8 mouse cellular contexts compared by ENCODE assay signal in genomic region chr3:144205351-144206153, GRCm38 (mm10). TPM values are rescaled to one million over a fixed set of nuclear protein-coding genes. Genes with fewer than 3 reads are reported as not detected.
DNase-seq lines count a peak whose midpoint lies in the region; ATAC-seq and TF ChIP-seq lines count a peak whose summit lies in the region.

No protein-coding gene starts in this region.

- peak; percentile 81; the same call in 1 of the 2 replicates for TF ChIP-seq POLR2A in limb, embryonic 14.5 days (IDR thresholded peaks at IDR 0.05; ENCODE audit: borderline replicate concordance, extremely low read depth, insufficient read depth, insufficient read length)
- peak; percentile 75 for TF ChIP-seq POLR2A in spleen, adult 2 months (IDR thresholded peaks at IDR 0.05; ENCODE audit: low read depth, low read length)

- H3K9ac ChIP-seq in embryonic facial prominence, embryonic 12.5 days = peak overlapping the region; percentile 94
- peak overlapping the region; percentile 96 for H3K9ac ChIP-seq in limb, embryonic 14.5 days (ENCODE audit: low read depth, low read length, severe bottlenecking)
- peak overlapping the region; percentile 77 for H3K9ac ChIP-seq in midbrain, embryonic 16.5 days (ENCODE audit: low read depth, low read length)

- DNase-seq in 3134 (ENCODE audit: extremely low read depth, insufficient read length, low spot score) = peak; percentile 97
- DNase-seq in adrenal gland, postnatal 25 days = peak; percentile 94
- DNase-seq in heart, adult 8-10 months (ENCODE audit: low spot score) = peak; percentile 97
- DNase-seq in kidney, adult 9 months = peak; percentile 97
- peak; percentile 96 for DNase-seq in limb, embryonic 14.5 days (ENCODE audit: low spot score)
- DNase-seq in spleen, adult 2 months (ENCODE audit: low read depth in 1 of 2, low spot score in 2 of 2) = peak; percentile 78 to 90

- peak overlapping the region; percentile 99 for H3K27ac ChIP-seq in embryonic facial prominence, embryonic 12.5 days
- peak overlapping the region; percentile 97 for H3K27ac ChIP-seq in limb, embryonic 14.5 days (replicated peaks; ENCODE audit: low read depth, low read length)
- peak overlapping the region; percentile 95 for H3K27ac ChIP-seq in midbrain, embryonic 16.5 days (ENCODE audit: low read length)
- H3K27ac ChIP-seq in spleen, adult 2 months (ENCODE audit: insufficient read depth, low read length) = peak overlapping the region; percentile 93

- H3K4me3 ChIP-seq in embryonic facial prominence, embryonic 12.5 days = peak overlapping the region; percentile 75
- peak overlapping the region; percentile 87 for H3K4me3 ChIP-seq in limb, embryonic 14.5 days (replicated peaks; ENCODE audit: low read length)
- peak overlapping the region; percentile 88 for H3K4me3 ChIP-seq in midbrain, embryonic 16.5 days (ENCODE audit: low read depth, low read length)
- H3K4me3 ChIP-seq in spleen, adult 2 months (ENCODE audit: extremely low read depth, insufficient read depth, insufficient read length) = peak overlapping the region; percentile 65

- under 1% methylated on average over 63 of the region's 69 CpGs for WGBS in embryonic facial prominence, embryonic 12.5 days
- WGBS in limb, embryonic 14.5 days = under 1% methylated on average over 66 of the region's 69 CpGs
- WGBS in midbrain, embryonic 16.5 days = under 1% methylated on average over 49 of the region's 69 CpGs
- 1% methylated on average over 64 of the region's 69 CpGs for WGBS in spleen, adult 2 months

- H3K36me3 ChIP-seq in embryonic facial prominence, embryonic 12.5 days = no peaks in the 10 kb centered on the region
- peaks cover 12% of the 10 kb centered on the region for H3K36me3 ChIP-seq in limb, embryonic 14.5 days (ENCODE audit: control insufficient read depth, insufficient read depth, low read length)
- no peaks in the 10 kb centered on the region for H3K36me3 ChIP-seq in midbrain, embryonic 16.5 days (ENCODE audit: control insufficient read depth, insufficient read depth, low read length)
- no peaks in the 10 kb centered on the region for H3K36me3 ChIP-seq in spleen, adult 2 months (ENCODE audit: control insufficient read depth, insufficient read depth, low read length)

- H3K4me1 ChIP-seq in embryonic facial prominence, embryonic 12.5 days = peaks cover 10% of the 10 kb centered on the region; the same call in 1 of the 2 replicates
- H3K4me1 ChIP-seq in limb, embryonic 14.5 days (ENCODE audit: control insufficient read depth, insufficient read depth, low read length) = peaks cover 17% of the 10 kb centered on the region; the same call in 1 of the 2 replicates
- peaks cover 17% of the 10 kb centered on the region for H3K4me1 ChIP-seq in midbrain, embryonic 16.5 days (ENCODE audit: control insufficient read depth, insufficient read depth, low read length)
- H3K4me1 ChIP-seq in spleen, adult 2 months (ENCODE audit: control insufficient read depth, insufficient read depth, insufficient read length) = peaks cover 2% of the 10 kb centered on the region

- peak; percentile 90 for ATAC-seq in embryonic facial prominence, embryonic 12.5 days (ENCODE audit: insufficient number of reproducible peaks, insufficient read depth, low FRiP score, low TSS enrichment)
- peak; percentile 92 for ATAC-seq in limb, embryonic 14.5 days (ENCODE audit: low FRiP score, low read depth)
- peak; percentile 96 for ATAC-seq in midbrain, embryonic 16.5 days

- no peak for TF ChIP-seq CTCF in spleen, adult 2 months (IDR thresholded peaks at IDR 0.05; ENCODE audit: extremely low read depth, insufficient read depth, insufficient read length, insufficient replicate concordance)

- no peaks in the 10 kb centered on the region for H3K27me3 ChIP-seq in embryonic facial prominence, embryonic 12.5 days
- no peaks in the 10 kb centered on the region for H3K27me3 ChIP-seq in limb, embryonic 14.5 days (ENCODE audit: control insufficient read depth, insufficient read depth, low read length)
- no peaks in the 10 kb centered on the region for H3K27me3 ChIP-seq in midbrain, embryonic 16.5 days (ENCODE audit: control insufficient read depth, insufficient read depth, low read depth, low read length)
- H3K27me3 ChIP-seq in spleen, adult 2 months (ENCODE audit: control insufficient read depth, insufficient read depth, low read length) = no peaks in the 10 kb centered on the region

- H3K4me2 ChIP-seq in embryonic facial prominence, embryonic 12.5 days (replicated peaks) = peak overlapping the region; percentile 82
- H3K4me2 ChIP-seq in limb, embryonic 14.5 days (replicated peaks; ENCODE audit: low read depth, low read length, severe bottlenecking) = peak overlapping the region; percentile 96
- H3K4me2 ChIP-seq in midbrain, embryonic 16.5 days (ENCODE audit: low read length) = peak overlapping the region; percentile 90

- no peaks in the 10 kb centered on the region for H3K9me3 ChIP-seq in embryonic facial prominence, embryonic 12.5 days
- H3K9me3 ChIP-seq in limb, embryonic 14.5 days (ENCODE audit: control insufficient read depth, low read length) = no peaks in the 10 kb centered on the region
- no peaks in the 10 kb centered on the region for H3K9me3 ChIP-seq in midbrain, embryonic 16.5 days (replicated peaks; ENCODE audit: control insufficient read depth, low read length, poor library complexity, severe bottlenecking)

RNA-seq across cellular contexts. Expression of gene Lmo4, which starts 0.5 kb away (rescaled TPM):
- 92.8 and 97.9 TPM in 2 replicates for total RNA-seq in adrenal gland, postnatal 25 days (2021)
- polyA plus RNA-seq in embryonic facial prominence, embryonic 12.5 days (2016; fragmentation: Nextera tagmentation; extraction: Ambion mirVana) = 84.0 and 91.2 TPM in 2 replicates
- total RNA-seq in heart, adult 8-10 months (2022) = 10 to 100 TPM; 25.9 to 33.7 (median 29.7) TPM
- 137 and 161 TPM in 2 replicates for polyA plus RNA-seq in limb, embryonic 14.5 days (2012; rRNA removed)
- polyA plus RNA-seq in limb, embryonic 14.5 days (2014; fragmentation: Nextera tagmentation; extraction: Ambion mirVana) = 87.9 and 93.7 TPM in 2 replicates
- 72.0 and 86.3 TPM in 2 replicates for polyA plus RNA-seq in midbrain, embryonic 16.5 days (2015; fragmentation: Nextera tagmentation; extraction: Ambion mirVana)
- 37.3 and 38.9 TPM in 2 replicates for polyA plus RNA-seq in spleen, adult 2 months (2012; rRNA removed)

Comparison
In these comparisons a context has a peak if more than half of its experiments do, and no peak if none do; other contexts are left out.
1. Peak in every context shown above with its lines: DNase-seq, ATAC-seq, H3K4me3 ChIP-seq and H3K27ac ChIP-seq.